Mouse (Mus musculus) thymus, adult 2 months (tissue): ENCODE results near the gene Palm. TPM values are rescaled to one million over a fixed set of nuclear protein-coding genes. Genes with fewer than 3 reads are reported as not detected.

Source experiments
- DNase-seq: peaks from one replicate; pipeline ENCODE4 v3.0.0; 2021
- H3K27ac ChIP-seq: fragments of 200-500 bp; 2 replicates; pipeline ENCODE4 v1.5.1; 2012; ENCODE audit warnings: low read length, control low read depth; ENCODE audit not compliant: control insufficient read depth, insufficient read depth
- H3K27me3 ChIP-seq: fragments of 200-500 bp; 2 replicates; pipeline ENCODE4 v1.6.1; 2012; ENCODE audit warnings: mild to moderate bottlenecking, low read length, moderate library complexity, mixed read lengths; ENCODE audit not compliant: control insufficient read depth, insufficient read depth
- H3K36me3 ChIP-seq: fragments of 200-500 bp; 2 replicates; pipeline ENCODE4 v1.6.1; 2012; ENCODE audit warnings: mild to moderate bottlenecking, low read length, moderate library complexity; ENCODE audit not compliant: control insufficient read depth, insufficient read depth
- H3K4me1 ChIP-seq: fragments of 200-500 bp; replicated peaks from 2 replicates; pipeline ENCODE4 v1.6.1; 2012; ENCODE audit warnings: low read length; ENCODE audit not compliant: control insufficient read depth, insufficient read depth
- H3K4me3 ChIP-seq: fragments of 200-500 bp; 2 replicates; pipeline ENCODE4 v1.5.1; 2012; ENCODE audit warnings: mild to moderate bottlenecking, low read length, control low read depth, moderate library complexity; ENCODE audit not compliant: control insufficient read depth, insufficient read depth
- CTCF ChIP-seq: fragments of 200-500 bp; IDR thresholded peaks from 2 replicates; pipeline ENCODE4 v1.5.1; 2012; ENCODE audit warnings: mild to moderate bottlenecking, control low read depth, low read length, moderate library complexity, borderline replicate concordance; ENCODE audit not compliant: control insufficient read depth, poor library complexity, insufficient read depth; ENCODE audit errors: extremely low read depth
- POLR2A ChIP-seq: fragments of 200-500 bp; IDR thresholded peaks from 2 replicates; pipeline ENCODE4 v1.6.1; 2012; ENCODE audit warnings: mild to moderate bottlenecking, low read length, control low read depth, moderate library complexity; ENCODE audit not compliant: control insufficient read depth, poor library complexity, insufficient read depth; ENCODE audit errors: extremely low read depth
- WGBS: fragments of 180-500 bp; shearing (Covaris S2); methylation state at CpG from one replicate; pipeline ENCODE4 v1.1.7; 2018; 5-methylcytosine and 5-hydroxymethylcytosine counted together
- polyA plus RNA-seq: library from polyadenylated mRNA; depleted of rRNA; stranded (reverse); fragments of >200 nt; gene quantifications from 2 replicates; pipeline ENCODE4 v1.2.3, GENCODE M21; 2012

The Palm gene
- polyA plus RNA-seq, 1 experiment: 63.7 TPM

GRCm38 (mm10) chr10:79815671-79816494, 22.5 kb downstream of the Palm start:
- no peak for DNase-seq
- H3K4me1 ChIP-seq: peaks cover 5% of the 10 kb centered on the region; the same call in 1 of the 2 replicates
- TF ChIP-seq CTCF: no peak
- TF ChIP-seq POLR2A: no peak
- no peaks in the 10 kb centered on the region for H3K27me3 ChIP-seq
- 90% methylated on average over 12 of the region's 12 CpGs for WGBS
- H3K36me3 ChIP-seq: peaks cover 8% of the 10 kb centered on the region
- no peak overlapping the region for H3K27ac ChIP-seq
- no peak overlapping the region for H3K4me3 ChIP-seq

- H3K27me3 ChIP-seq: no peaks in the 10 kb centered on the region
- peaks cover 8% of the 10 kb centered on the region for H3K36me3 ChIP-seq
- WGBS: 71% methylated on average over 2 of the region's 2 CpGs
Measured at GRCm38 (mm10) chr10:79817111-79817510, 23.7 kb downstream of the Palm start.

GRCm38 (mm10) chr10:79818225-79818624, 24.9 kb downstream of the Palm start:
- Histone ChIP-seq H3K27ac (no peak overlapping the region), H3K4me1 (peaks cover 5% of the 10 kb centered on the region; the same call in 1 of the 2 replicates), H3K36me3 (peaks cover 8% of the 10 kb centered on the region), H3K4me3 (no peak overlapping the region), H3K27me3 (no peaks in the 10 kb centered on the region)
- WGBS: 93% methylated on average over 4 of the region's 4 CpGs
- DNase-seq: no peak
- TF ChIP-seq CTCF (no peak), POLR2A (no peak)

More at GRCm38 (mm10) chr10:79817111-79817510, 23.7 kb downstream of the Palm start:
- no peak for DNase-seq
- TF ChIP-seq POLR2A: no peak
- H3K4me1 ChIP-seq: peaks cover 5% of the 10 kb centered on the region; the same call in 1 of the 2 replicates
- H3K27ac ChIP-seq: no peak overlapping the region
- H3K4me3 ChIP-seq: no peak overlapping the region

GRCm38 (mm10) chr10:79819606-79820005, 26.2 kb downstream of the Palm start:
- 97% methylated on average over 17 of the region's 17 CpGs for WGBS
- TF ChIP-seq CTCF (no peak), POLR2A (no peak)

GRCm38 (mm10) chr10:79820277-79820676, 26.9 kb downstream of the Palm start:
- H3K27ac ChIP-seq: no peak overlapping the region
- H3K4me1 ChIP-seq: peaks cover 7% of the 10 kb centered on the region; the same call in 1 of the 2 replicates
- H3K36me3 ChIP-seq: peaks cover 8% of the 10 kb centered on the region
- no peak overlapping the region for H3K4me3 ChIP-seq
- no peaks in the 10 kb centered on the region for H3K27me3 ChIP-seq
- 89% methylated on average over 8 of the region's 8 CpGs for WGBS
- DNase-seq: no peak
- TF ChIP-seq CTCF (no peak), POLR2A (no peak)

More at GRCm38 (mm10) chr10:79819606-79820005, 26.2 kb downstream of the Palm start:
- DNase-seq: no peak
- no peak overlapping the region for H3K4me3 ChIP-seq
- H3K27ac ChIP-seq: no peak overlapping the region
- H3K4me1 ChIP-seq: peaks cover 7% of the 10 kb centered on the region; the same call in 1 of the 2 replicates
- H3K36me3 ChIP-seq: peaks cover 8% of the 10 kb centered on the region
- no peaks in the 10 kb centered on the region for H3K27me3 ChIP-seq

- Histone ChIP-seq H3K36me3 (peaks cover 8% of the 10 kb centered on the region), H3K4me1 (peaks cover 5% of the 10 kb centered on the region; the same call in 1 of the 2 replicates), H3K27me3 (no peaks in the 10 kb centered on the region), H3K4me3 (no peak within 1 kb of the TSS), H3K27ac (no peak within 1 kb of the TSS)
- TF ChIP-seq CTCF (no peak), POLR2A (no peak)
- DNase-seq: no peak
- 82% methylated on average over 11 of the region's 11 CpGs for WGBS
Measured at GRCm38 (mm10) chr10:79820782-79821181, 27.4 kb downstream of the Palm start, which contains the start of gene Misp. Misp (plus strand) TSS chr10:79820989.
